Mouse (Mus musculus) embryonic facial prominence, embryonic 11.5 days (tissue): Measurements from ENCODE around the gene Adk. TPM values are rescaled to one million over a fixed set of nuclear protein-coding genes. Genes with fewer than 3 reads are reported as not detected.
"Not testable (repeated sequence)": the region's sequence is repeated elsewhere in the genome, so short reads cannot be mapped to it uniquely, and the experiment has no call there.

ENCODE experiments used
- ATAC-seq: fragments of 200-750 bp; cut with Nextera tagmentation; replicated peaks from 2 replicates; pipeline ENCODE4 v1.8.0; 2017; ENCODE audit warnings: low read depth; ENCODE audit not compliant: insufficient number of reproducible peaks, low FRiP score, low TSS enrichment
- DNase-seq: peaks from one replicate; pipeline ENCODE4 v3.0.0-alpha.2; 2015; ENCODE audit warnings: low spot score
- H3K27ac ChIP-seq: fragments of 300-500 bp; sonication (generic); replicated peaks from 2 replicates; pipeline ENCODE4 v1.5.1; 2014; ENCODE audit warnings: mild to moderate bottlenecking, low read depth, low read length, control low read depth
- H3K27me3 ChIP-seq: fragments of 300-500 bp; sonication (generic); 2 replicates; pipeline ENCODE4 v1.6.1; 2014; ENCODE audit warnings: mild to moderate bottlenecking, low read length, moderate library complexity, mixed read lengths; ENCODE audit not compliant: control insufficient read depth, insufficient read depth
- H3K36me3 ChIP-seq: fragments of 300-500 bp; sonication (generic); replicated peaks from 2 replicates; pipeline ENCODE4 v1.6.1; 2014; ENCODE audit warnings: low read depth, mild to moderate bottlenecking, low read length, moderate library complexity, mixed read lengths; ENCODE audit not compliant: control insufficient read depth, insufficient read depth
- H3K4me1 ChIP-seq: fragments of 300-500 bp; sonication (generic); 2 replicates; pipeline ENCODE4 v1.6.1; 2014; ENCODE audit warnings: low read length, mixed read lengths; ENCODE audit not compliant: control insufficient read depth, insufficient read depth
- H3K4me2 ChIP-seq: fragments of 300-500 bp; sonication (generic); 2 replicates; pipeline ENCODE4 v1.6.1; 2014; ENCODE audit warnings: low read depth, mild to moderate bottlenecking, control low read depth, low read length, moderate library complexity
- H3K4me3 ChIP-seq: fragments of 300-500 bp; sonication (generic); 2 replicates; pipeline ENCODE4 v1.5.1; 2014; ENCODE audit warnings: low read depth, low read length, control low read depth
- H3K9ac ChIP-seq: fragments of 300-500 bp; sonication (generic); replicated peaks from 2 replicates; pipeline ENCODE4 v1.6.1; 2014; ENCODE audit warnings: mild to moderate bottlenecking, control low read depth, low read length
- H3K9me3 ChIP-seq: fragments of 300-500 bp; sonication (generic); replicated peaks from 2 replicates; pipeline ENCODE4 v1.6.1; 2016; ENCODE audit warnings: mild to moderate bottlenecking, low read length, inconsistent platforms, mixed read lengths; ENCODE audit not compliant: control insufficient read depth
- WGBS: fragments of 180-500 bp; shearing (Covaris S2); extraction: QIAGEN DNeasy Blood & Tissue Kit; methylation state at CpG from one replicate; pipeline ENCODE4 v1.1.7; 2014; 5-methylcytosine and 5-hydroxymethylcytosine counted together
- polyA plus RNA-seq: library from polyadenylated mRNA; unstranded; fragments of >200 nt; fragmentation: Nextera tagmentation; extraction: Ambion mirVana; gene quantifications from 2 replicates; pipeline ENCODE4 v1.2.1, GENCODE M21; 2014

Gene Adk
- polyA plus RNA-seq, 1 experiment from 2014 or later = 178 TPM

DNA sequence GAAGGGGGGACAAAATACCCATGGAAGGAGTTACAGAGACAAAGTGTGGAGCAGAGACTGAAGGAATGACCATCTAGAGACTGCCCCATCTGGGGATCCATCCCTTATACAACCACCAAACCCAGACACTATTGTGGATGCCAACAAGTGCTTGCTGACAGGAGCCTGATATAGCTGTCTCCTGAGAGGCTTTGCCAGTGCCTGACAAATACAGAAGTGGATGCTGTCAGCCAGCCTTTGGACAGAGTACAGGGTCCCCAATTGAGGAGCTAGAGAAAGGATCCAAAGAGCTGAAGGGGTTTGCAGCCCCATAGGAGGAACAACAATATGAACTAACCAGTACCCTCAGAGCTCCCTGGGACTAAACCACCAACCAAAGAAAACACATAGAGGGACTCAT lies 41.8 kb downstream of the Adk start:
- not testable (repeated sequence) for ATAC-seq, H3K27me3 ChIP-seq, H3K36me3 ChIP-seq, H3K4me3 ChIP-seq, H3K4me2 ChIP-seq, H3K27ac ChIP-seq, DNase-seq, H3K9me3 ChIP-seq, H3K9ac ChIP-seq, H3K4me1 ChIP-seq

DNA sequence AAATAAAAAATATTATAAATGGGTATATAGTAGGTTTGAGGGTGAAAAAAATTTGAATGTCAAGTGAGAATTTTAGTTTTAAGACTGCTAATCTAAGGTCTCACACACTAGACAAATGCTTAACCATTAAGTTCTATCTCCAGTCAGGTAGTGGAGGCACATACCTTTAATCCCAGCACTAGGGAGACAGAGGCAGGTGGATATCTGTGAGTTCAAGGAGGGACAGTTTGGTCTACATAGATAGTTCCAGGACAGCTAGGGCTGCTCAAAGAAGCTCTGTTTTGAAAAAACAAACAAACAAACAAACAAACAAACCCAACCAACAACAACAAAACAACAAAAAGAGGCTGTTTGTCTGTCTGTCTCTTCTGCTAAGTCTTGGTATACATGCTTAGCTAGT lies 43.9 kb downstream of the Adk start:
- DNase-seq (no peak), ATAC-seq (no peak)
- no peak overlapping the region for H3K9ac ChIP-seq
- H3K4me3 ChIP-seq = no peak overlapping the region
- no peak overlapping the region for H3K27ac ChIP-seq
- no peaks in the 10 kb centered on the region for H3K4me1 ChIP-seq
- H3K4me2 ChIP-seq = no peak overlapping the region
- H3K27me3 ChIP-seq = no peaks in the 10 kb centered on the region
- H3K9me3 ChIP-seq = no peaks in the 10 kb centered on the region
- no peaks in the 10 kb centered on the region for H3K36me3 ChIP-seq

- DNase-seq (no peak), ATAC-seq (no peak)
- H3K9me3 ChIP-seq = no peaks in the 10 kb centered on the region
- 60% methylated on average over 4 of the region's 4 CpGs for WGBS
- H3K4me2 ChIP-seq = no peak overlapping the region
- H3K4me3 ChIP-seq = no peak overlapping the region
- H3K27me3 ChIP-seq = no peaks in the 10 kb centered on the region
- H3K36me3 ChIP-seq = no peaks in the 10 kb centered on the region
- no peaks in the 10 kb centered on the region for H3K4me1 ChIP-seq
- H3K9ac ChIP-seq = no peak overlapping the region
- no peak overlapping the region for H3K27ac ChIP-seq
Observed at GRCm38 (mm10) chr14:21096689-21097088, 44.3 kb downstream of the Adk start.

- no peaks in the 10 kb centered on the region for H3K36me3 ChIP-seq
- H3K9ac ChIP-seq = no peak overlapping the region
- WGBS = 50% methylated on average over 7 of the region's 7 CpGs
Observed at GRCm38 (mm10) chr14:21099371-21099770, 47.0 kb downstream of the Adk start.

GRCm38 (mm10) chr14:21100876-21101275 lies 48.5 kb downstream of the Adk start:
- no peaks in the 10 kb centered on the region for H3K36me3 ChIP-seq
- H3K4me1 ChIP-seq = no peaks in the 10 kb centered on the region
- H3K9me3 ChIP-seq = no peaks in the 10 kb centered on the region
- H3K4me2 ChIP-seq = no peak overlapping the region
- no peak overlapping the region for H3K27ac ChIP-seq
- WGBS = 83% methylated on average over 2 of the region's 2 CpGs
- H3K9ac ChIP-seq = no peak overlapping the region
- H3K4me3 ChIP-seq = no peak overlapping the region
- no peaks in the 10 kb centered on the region for H3K27me3 ChIP-seq
- DNase-seq = no peak
- no peak for ATAC-seq

More at GRCm38 (mm10) chr14:21099371-21099770, 47.0 kb downstream of the Adk start:
- no peak overlapping the region for H3K4me2 ChIP-seq
- H3K4me1 ChIP-seq = no peaks in the 10 kb centered on the region
- DNase-seq = no peak
- no peak overlapping the region for H3K4me3 ChIP-seq
- H3K27me3 ChIP-seq = no peaks in the 10 kb centered on the region
- ATAC-seq = no peak
- H3K9me3 ChIP-seq = no peaks in the 10 kb centered on the region
- 0 out of 2 replicates have a peak overlapping the region, but pooled peaks have one; percentile 2 for H3K27ac ChIP-seq

DNA sequence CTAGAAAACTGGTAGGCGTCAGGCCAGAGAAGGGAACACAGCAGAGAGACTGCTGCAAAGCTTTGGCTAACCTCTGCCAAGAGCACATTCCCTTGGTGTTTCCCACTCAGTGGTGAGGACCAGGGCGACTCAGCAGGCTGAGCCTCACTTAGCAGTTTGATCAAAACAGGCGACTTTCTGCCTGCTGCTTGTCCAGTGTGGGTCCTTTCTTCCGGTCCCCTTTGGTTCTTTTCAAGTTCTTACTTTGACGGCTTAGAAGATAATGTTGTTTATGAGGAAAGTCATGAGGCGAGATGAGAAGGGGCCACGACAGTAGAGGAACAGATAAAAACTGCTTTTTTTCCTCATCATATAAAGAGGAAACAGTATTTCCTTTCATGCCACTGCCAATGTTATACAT lies 49.2 kb downstream of the Adk start:
- H3K4me3 ChIP-seq = no peak overlapping the region
- H3K9me3 ChIP-seq = no peaks in the 10 kb centered on the region
- WGBS = 67% methylated on average over 7 of the region's 7 CpGs
- ATAC-seq = no peak
- H3K9ac ChIP-seq = no peak overlapping the region
- H3K27ac ChIP-seq = no peak overlapping the region
- no peaks in the 10 kb centered on the region for H3K4me1 ChIP-seq
- no peaks in the 10 kb centered on the region for H3K36me3 ChIP-seq
- no peak overlapping the region for H3K4me2 ChIP-seq
- no peak for DNase-seq
- no peaks in the 10 kb centered on the region for H3K27me3 ChIP-seq

- Histone ChIP-seq H3K27ac (no peak overlapping the region), H3K4me3 (no peak overlapping the region), H3K36me3 (no peaks in the 10 kb centered on the region), H3K4me1 (no peaks in the 10 kb centered on the region), H3K9ac (no peak overlapping the region), H3K27me3 (no peaks in the 10 kb centered on the region), H3K4me2 (no peak overlapping the region), H3K9me3 (no peaks in the 10 kb centered on the region)
- ATAC-seq (no peak), DNase-seq (no peak)
- 90% methylated on average over 4 of the region's 4 CpGs for WGBS
Observed at GRCm38 (mm10) chr14:21102666-21103203, 50.4 kb downstream of the Adk start.

- ATAC-seq (no peak), DNase-seq (no peak)
- no peaks in the 10 kb centered on the region for H3K9me3 ChIP-seq
- H3K27me3 ChIP-seq = no peaks in the 10 kb centered on the region
- no peaks in the 10 kb centered on the region for H3K36me3 ChIP-seq
- H3K4me1 ChIP-seq = no peaks in the 10 kb centered on the region
- no peak overlapping the region for H3K27ac ChIP-seq
- H3K9ac ChIP-seq = no peak overlapping the region
- no peak overlapping the region for H3K4me2 ChIP-seq
- H3K4me3 ChIP-seq = no peak overlapping the region
Observed at GRCm38 (mm10) chr14:21105049-21105448, 52.7 kb downstream of the Adk start.
